Mouse (Mus musculus): ENCODE data around the gene Mcm2. TPM values are rescaled to one million over a fixed set of nuclear protein-coding genes. Genes with fewer than 3 reads are reported as not detected.

Gene Mcm2
- polyA plus RNA-seq, 1 experiment from 2014 or later = 243 TPM

- whole genome bisulfite sequencing (ENCODE audit: insufficient replicate concordance) = 66% methylated on average over 7 of the region's 7 CpGs
- Histone ChIP-seq H3K4me2 (no peak overlapping the region), H3K4me3 (no peak overlapping the region), H3K9ac (no peak overlapping the region), H3K9me3 (replicated peaks) (peaks cover 9% of the 10 kb centered on the region), H3K4me1 (0 out of 2 replicates have a peak, but pooled peaks cover 11% of the 10 kb centered on the region), H3K36me3 (no peaks in the 10 kb centered on the region), H3K27me3 (replicated peaks) (peaks cover 54% of the 10 kb centered on the region), H3K27ac (no peak overlapping the region)
- ATAC-seq = no peak
Measured at GRCm38 (mm10) chr6:88858341-88858740, 40.2 kb downstream of the Mcm2 start.

- H3K4me3 ChIP-seq = no peak overlapping the region
- H3K4me1 ChIP-seq = 0 out of 2 replicates have a peak, but pooled peaks cover 11% of the 10 kb centered on the region
- ATAC-seq = no peak
- H3K9me3 ChIP-seq (replicated peaks) = peaks cover 9% of the 10 kb centered on the region
- no peak overlapping the region for H3K4me2 ChIP-seq
- WGBS (ENCODE audit: insufficient replicate concordance) = 78% methylated on average over 6 of the region's 6 CpGs
- no peak overlapping the region for H3K9ac ChIP-seq
- no peaks in the 10 kb centered on the region for H3K36me3 ChIP-seq
- peaks cover 58% of the 10 kb centered on the region for H3K27me3 ChIP-seq (replicated peaks)
- H3K27ac ChIP-seq = no peak overlapping the region
Measured at GRCm38 (mm10) chr6:88857830-88858229, 40.8 kb downstream of the Mcm2 start.

- Histone ChIP-seq H3K9ac (no peak overlapping the region), H3K36me3 (no peaks in the 10 kb centered on the region), H3K4me1 (0 out of 2 replicates have a peak, but pooled peaks cover 11% of the 10 kb centered on the region), H3K4me3 (no peak overlapping the region), H3K4me2 (no peak overlapping the region), H3K9me3 (replicated peaks) (peaks cover 9% of the 10 kb centered on the region), H3K27me3 (replicated peaks) (peaks cover 59% of the 10 kb centered on the region), H3K27ac (no peak overlapping the region)
- 31% methylated on average over 9 of the region's 9 CpGs for WGBS (ENCODE audit: insufficient replicate concordance)
- no peak for ATAC-seq
Measured at GRCm38 (mm10) chr6:88857249-88857648, 41.3 kb downstream of the Mcm2 start.

- Histone ChIP-seq H3K27me3 (replicated peaks) (peaks cover 59% of the 10 kb centered on the region), H3K9me3 (replicated peaks) (no peaks in the 10 kb centered on the region), H3K4me2 (no peak overlapping the region), H3K4me3 (no peak overlapping the region), H3K27ac (no peak overlapping the region), H3K36me3 (no peaks in the 10 kb centered on the region), H3K9ac (no peak overlapping the region), H3K4me1 (0 out of 2 replicates have a peak, but pooled peaks cover 8% of the 10 kb centered on the region)
- 15% methylated on average over 5 of the region's 5 CpGs for WGBS (ENCODE audit: insufficient replicate concordance)
- ATAC-seq = 0 out of 2 replicates have a peak, but pooled peaks have one; percentile 38
Measured at GRCm38 (mm10) chr6:88855636-88856035, 42.9 kb downstream of the Mcm2 start.

- no peak overlapping the region for H3K9ac ChIP-seq
- no peak for ATAC-seq
- no peak overlapping the region for H3K4me3 ChIP-seq
- H3K4me1 ChIP-seq = 0 out of 2 replicates have a peak, but pooled peaks cover 6% of the 10 kb centered on the region
- no peak overlapping the region for H3K27ac ChIP-seq
- 74% methylated on average over 5 of the region's 5 CpGs for WGBS (ENCODE audit: insufficient replicate concordance)
- peaks cover 55% of the 10 kb centered on the region for H3K27me3 ChIP-seq (replicated peaks)
- H3K36me3 ChIP-seq = no peaks in the 10 kb centered on the region
- no peak overlapping the region for H3K4me2 ChIP-seq
- H3K9me3 ChIP-seq (replicated peaks) = no peaks in the 10 kb centered on the region
Measured at GRCm38 (mm10) chr6:88854509-88854908, 44.1 kb downstream of the Mcm2 start.

GRCm38 (mm10) chr6:88850034-88850433 lies 48.5 kb downstream of the Mcm2 start:
- WGBS (ENCODE audit: insufficient replicate concordance) = 80% methylated on average over 7 of the region's 7 CpGs
- no peak for ATAC-seq
- Histone ChIP-seq H3K27me3 (replicated peaks) (peaks cover 44% of the 10 kb centered on the region), H3K4me1 (peaks cover 6% of the 10 kb centered on the region; the same call in 1 of the 2 replicates), H3K9me3 (replicated peaks) (no peaks in the 10 kb centered on the region), H3K36me3 (no peaks in the 10 kb centered on the region), H3K27ac (no peak overlapping the region), H3K4me2 (no peak overlapping the region), H3K4me3 (no peak overlapping the region), H3K9ac (no peak overlapping the region)

GRCm38 (mm10) chr6:88849270-88849669 lies 49.3 kb downstream of the Mcm2 start:
- Histone ChIP-seq H3K27ac (no peak overlapping the region), H3K9ac (no peak overlapping the region), H3K4me2 (no peak overlapping the region), H3K27me3 (replicated peaks) (peaks cover 38% of the 10 kb centered on the region), H3K36me3 (no peaks in the 10 kb centered on the region), H3K4me1 (peaks cover 6% of the 10 kb centered on the region; the same call in 1 of the 2 replicates), H3K9me3 (replicated peaks) (no peaks in the 10 kb centered on the region), H3K4me3 (no peak overlapping the region)
- 53% methylated on average over 3 of the region's 4 CpGs for WGBS (ENCODE audit: insufficient replicate concordance)
- 0 out of 2 replicates have a peak, but pooled peaks have one; percentile 18 for ATAC-seq

GRCm38 (mm10) chr6:88847571-88847970 lies 51.0 kb downstream of the Mcm2 start:
- Histone ChIP-seq H3K9me3 (replicated peaks) (no peaks in the 10 kb centered on the region), H3K9ac (no peak overlapping the region), H3K4me2 (no peak overlapping the region), H3K27me3 (replicated peaks) (peaks cover 23% of the 10 kb centered on the region; the same call in 1 of the 2 replicates), H3K36me3 (no peaks in the 10 kb centered on the region), H3K27ac (no peak overlapping the region), H3K4me1 (peaks cover 10% of the 10 kb centered on the region), H3K4me3 (no peak overlapping the region)
- WGBS (ENCODE audit: insufficient replicate concordance) = 63% methylated on average over 2 of the region's 2 CpGs
- no peak for ATAC-seq

GRCm38 (mm10) chr6:88844901-88845565 lies 53.5 kb downstream of the Mcm2 start:
- Histone ChIP-seq H3K27ac (no peak overlapping the region), H3K9me3 (replicated peaks) (no peaks in the 10 kb centered on the region), H3K36me3 (peaks cover 3% of the 10 kb centered on the region; the same call in 1 of the 2 replicates), H3K4me3 (no peak overlapping the region), H3K4me1 (peaks cover 24% of the 10 kb centered on the region), H3K27me3 (replicated peaks) (peaks cover 23% of the 10 kb centered on the region; the same call in 1 of the 2 replicates), H3K9ac (no peak overlapping the region), H3K4me2 (no peak overlapping the region)
- 76% methylated on average over 7 of the region's 7 CpGs for WGBS (ENCODE audit: insufficient replicate concordance)
- no peak for ATAC-seq

GRCm38 (mm10) chr6:88843781-88844725 lies 54.5 kb downstream of the Mcm2 start:
- no peak for ATAC-seq
- Histone ChIP-seq H3K9ac (no peak overlapping the region), H3K4me3 (no peak overlapping the region), H3K27me3 (replicated peaks) (peaks cover 23% of the 10 kb centered on the region; the same call in 1 of the 2 replicates), H3K36me3 (peaks cover 12% of the 10 kb centered on the region), H3K27ac (no peak overlapping the region), H3K9me3 (replicated peaks) (no peaks in the 10 kb centered on the region), H3K4me2 (peak overlapping the region; percentile 99; the same call in 1 of the 2 replicates), H3K4me1 (peaks cover 33% of the 10 kb centered on the region)
- WGBS (ENCODE audit: insufficient replicate concordance) = 71% methylated on average over 9 of the region's 9 CpGs

- Histone ChIP-seq H3K4me3 (peak overlapping the region; percentile 79), H3K27me3 (replicated peaks) (peaks cover 18% of the 10 kb centered on the region; the same call in 1 of the 2 replicates), H3K9me3 (replicated peaks) (no peaks in the 10 kb centered on the region), H3K27ac (peak overlapping the region; percentile 92; the same call in 1 of the 2 replicates), H3K4me1 (peaks cover 33% of the 10 kb centered on the region), H3K9ac (peak overlapping the region; percentile 87; the same call in 1 of the 2 replicates), H3K36me3 (peaks cover 20% of the 10 kb centered on the region), H3K4me2 (peak overlapping the region; percentile 99)
- WGBS (ENCODE audit: insufficient replicate concordance) = 78% methylated on average over 7 of the region's 7 CpGs
- ATAC-seq = no peak
Measured at GRCm38 (mm10) chr6:88843241-88843640, 55.3 kb downstream of the Mcm2 start.
